ENCODE assay signal across 8 mouse cellular contexts in genomic region chr13:21408805-21409459, GRCm38 (mm10). TPM values are rescaled to one million over a fixed set of nuclear protein-coding genes. Genes with fewer than 3 reads are reported as not detected.
DNase-seq lines count a peak whose midpoint lies in the region; ATAC-seq and TF ChIP-seq lines count a peak whose summit lies in the region.

No protein-coding gene starts in this region.

- no peaks in the 10 kb centered on the region for H3K9me3 ChIP-seq in kidney, embryonic 14.5 days (ENCODE audit: control insufficient read depth, low read length)
- H3K9me3 ChIP-seq in hindbrain, embryonic 13.5 days = no peaks in the 10 kb centered on the region
- H3K9me3 ChIP-seq in midbrain, embryonic 13.5 days = no peaks in the 10 kb centered on the region

- no peak for TF ChIP-seq CTCF in cortical plate, adult 2 months (IDR thresholded peaks at IDR 0.05; ENCODE audit: extremely low read depth, insufficient read depth, low read length)

- peak overlapping the region; percentile 64; the same call in 1 of the 2 replicates for H3K9ac ChIP-seq in kidney, embryonic 14.5 days (ENCODE audit: low read depth, low read length)
- peak overlapping the region; percentile 83 for H3K9ac ChIP-seq in hindbrain, embryonic 13.5 days
- peak overlapping the region; percentile 71 for H3K9ac ChIP-seq in midbrain, embryonic 13.5 days (replicated peaks)

- TF ChIP-seq POLR2A in cortical plate, adult 2 months (IDR thresholded peaks at IDR 0.05; ENCODE audit: extremely low read depth, insufficient read depth, low read length) = no peak; the same call in 1 of the 2 replicates

- peak overlapping the region; percentile 42 for H3K4me3 ChIP-seq in kidney, embryonic 14.5 days (ENCODE audit: low read length)
- H3K4me3 ChIP-seq in cortical plate, adult 2 months (ENCODE audit: insufficient read depth, low read length) = peak overlapping the region; percentile 53
- H3K4me3 ChIP-seq in hindbrain, embryonic 13.5 days = peak overlapping the region; percentile 54
- H3K4me3 ChIP-seq in midbrain, embryonic 13.5 days (replicated peaks) = peak overlapping the region; percentile 55

- H3K27me3 ChIP-seq in kidney, embryonic 14.5 days (ENCODE audit: control insufficient read depth, insufficient read depth, low read length) = no peaks in the 10 kb centered on the region
- peaks cover 7% of the 10 kb centered on the region for H3K27me3 ChIP-seq in hindbrain, embryonic 13.5 days
- H3K27me3 ChIP-seq in midbrain, embryonic 13.5 days = no peaks in the 10 kb centered on the region; the same call in 1 of the 2 replicates

- no peak for DNase-seq in kidney, adult 11 months
- DNase-seq in urinary bladder, postnatal 10 days (ENCODE audit: low spot score) = no peak
- no peak for DNase-seq in right cerebral cortex, postnatal 10 days (ENCODE audit: low spot score in 2 of 2)
- no peak for DNase-seq in right cerebral cortex, postnatal 14 days

- H3K4me2 ChIP-seq in kidney, embryonic 14.5 days (replicated peaks; ENCODE audit: low read depth, low read length) = peak overlapping the region; percentile 55
- peak overlapping the region; percentile 70 for H3K4me2 ChIP-seq in hindbrain, embryonic 13.5 days
- H3K4me2 ChIP-seq in midbrain, embryonic 13.5 days (replicated peaks) = peak overlapping the region; percentile 69

- no peaks in the 10 kb centered on the region for H3K4me1 ChIP-seq in kidney, embryonic 14.5 days (ENCODE audit: control insufficient read depth, insufficient read depth, low read length)
- no peaks in the 10 kb centered on the region for H3K4me1 ChIP-seq in cortical plate, adult 2 months (ENCODE audit: control insufficient read depth, insufficient read depth, low read length)
- H3K4me1 ChIP-seq in hindbrain, embryonic 13.5 days (replicated peaks) = peaks cover 9% of the 10 kb centered on the region
- H3K4me1 ChIP-seq in midbrain, embryonic 13.5 days (replicated peaks) = peaks cover 13% of the 10 kb centered on the region

- no peak for ATAC-seq in kidney, embryonic 14.5 days (ENCODE audit: low FRiP score, low TSS enrichment)
- ATAC-seq in hindbrain, embryonic 13.5 days (ENCODE audit: low FRiP score) = peak; percentile 81
- ATAC-seq in midbrain, embryonic 13.5 days = peak; percentile 31

- H3K36me3 ChIP-seq in kidney, embryonic 14.5 days (ENCODE audit: control insufficient read depth, insufficient read depth, low read length) = no peaks in the 10 kb centered on the region
- H3K36me3 ChIP-seq in hindbrain, embryonic 13.5 days = no peaks in the 10 kb centered on the region
- H3K36me3 ChIP-seq in midbrain, embryonic 13.5 days = no peaks in the 10 kb centered on the region

- no peak overlapping the region for H3K27ac ChIP-seq in kidney, embryonic 14.5 days (ENCODE audit: low read depth, low read length)
- H3K27ac ChIP-seq in cortical plate, adult 2 months (ENCODE audit: insufficient read depth, low read length) = no peak overlapping the region
- peak overlapping the region; percentile 90 for H3K27ac ChIP-seq in hindbrain, embryonic 13.5 days
- H3K27ac ChIP-seq in midbrain, embryonic 13.5 days = peak overlapping the region; percentile 82; the same call in 1 of the 2 replicates

- 50% methylated on average over 11 of the region's 11 CpGs for WGBS in kidney, embryonic 14.5 days
- WGBS in hindbrain, embryonic 13.5 days = 55% methylated on average over 11 of the region's 11 CpGs
- WGBS in midbrain, embryonic 13.5 days = 56% methylated on average over 11 of the region's 11 CpGs

RNA-seq across cellular contexts. Expression of gene Zkscan3, which starts 6.4 kb away (rescaled TPM):
- 73.9 and 80.4 TPM in 2 replicates for polyA plus RNA-seq in kidney, embryonic 14.5 days (2014; fragmentation: Nextera tagmentation; extraction: Ambion mirVana)
- 46.5 and 48.1 TPM in 2 replicates for polyA plus RNA-seq in cortical plate, adult 2 months (2012; rRNA removed)
- 83.2 and 85.9 TPM in 2 replicates for polyA plus RNA-seq in hindbrain, embryonic 13.5 days (2015; fragmentation: Nextera tagmentation; extraction: Ambion mirVana)
- 94.9 and 95.7 TPM in 2 replicates for polyA plus RNA-seq in midbrain, embryonic 13.5 days (2015; fragmentation: Nextera tagmentation; extraction: Ambion mirVana)

RNA-seq across cellular contexts. Expression of gene Pgbd1, which starts 31.9 kb away (rescaled TPM):
- polyA plus RNA-seq in kidney, embryonic 14.5 days (2014; fragmentation: Nextera tagmentation; extraction: Ambion mirVana) = 3.4 and 4.9 TPM in 2 replicates
- polyA plus RNA-seq in cortical plate, adult 2 months (2012; rRNA removed) = 2.3 and 3.1 TPM in 2 replicates
- polyA plus RNA-seq in hindbrain, embryonic 13.5 days (2015; fragmentation: Nextera tagmentation; extraction: Ambion mirVana) = 4.0 and 4.2 TPM in 2 replicates
- polyA plus RNA-seq in midbrain, embryonic 13.5 days (2015; fragmentation: Nextera tagmentation; extraction: Ambion mirVana) = 4.5 and 5.8 TPM in 2 replicates

RNA-seq across cellular contexts. Expression of gene Zscan26, which starts 44.6 kb away (rescaled TPM):
- polyA plus RNA-seq in kidney, embryonic 14.5 days (2014; fragmentation: Nextera tagmentation; extraction: Ambion mirVana) = 23.5 and 27.6 TPM in 2 replicates
- polyA plus RNA-seq in cortical plate, adult 2 months (2012; rRNA removed) = 66.4 and 70.2 TPM in 2 replicates
- polyA plus RNA-seq in hindbrain, embryonic 13.5 days (2015; fragmentation: Nextera tagmentation; extraction: Ambion mirVana) = 22.5 and 25.2 TPM in 2 replicates
- polyA plus RNA-seq in midbrain, embryonic 13.5 days (2015; fragmentation: Nextera tagmentation; extraction: Ambion mirVana) = 25.8 and 25.9 TPM in 2 replicates

RNA-seq across cellular contexts. Expression of gene Zscan12, which starts 46.3 kb away (rescaled TPM):
- polyA plus RNA-seq in kidney, embryonic 14.5 days (2014; fragmentation: Nextera tagmentation; extraction: Ambion mirVana) = 10.9 and 15.5 TPM in 2 replicates
- polyA plus RNA-seq in cortical plate, adult 2 months (2012; rRNA removed) = 5.7 and 6.3 TPM in 2 replicates
- 13.5 and 15.5 TPM in 2 replicates for polyA plus RNA-seq in hindbrain, embryonic 13.5 days (2015; fragmentation: Nextera tagmentation; extraction: Ambion mirVana)
- polyA plus RNA-seq in midbrain, embryonic 13.5 days (2015; fragmentation: Nextera tagmentation; extraction: Ambion mirVana) = 15.5 and 16.8 TPM in 2 replicates

RNA-seq across cellular contexts. Expression of gene Nkapl, which starts 59.4 kb away (rescaled TPM):
- 2.2 and 2.6 TPM in 2 replicates for polyA plus RNA-seq in kidney, embryonic 14.5 days (2014; fragmentation: Nextera tagmentation; extraction: Ambion mirVana)
- 0.40 and 0.44 TPM in 2 replicates for polyA plus RNA-seq in cortical plate, adult 2 months (2012; rRNA removed)
- 4.2 and 4.6 TPM in 2 replicates for polyA plus RNA-seq in hindbrain, embryonic 13.5 days (2015; fragmentation: Nextera tagmentation; extraction: Ambion mirVana)
- 3.8 and 4.1 TPM in 2 replicates for polyA plus RNA-seq in midbrain, embryonic 13.5 days (2015; fragmentation: Nextera tagmentation; extraction: Ambion mirVana)

Comparison
In these comparisons a context has a peak if more than half of its experiments do, and no peak if none do; other contexts are left out.
1. H3K27ac ChIP-seq: peak in hindbrain, embryonic 13.5 days (single experiment) and midbrain, embryonic 13.5 days (single experiment); none in kidney, embryonic 14.5 days (single experiment) and cortical plate, adult 2 months (single experiment).
2. Peak in every context shown above with its lines, with median percentiles within 50 percentile points of each other: H3K4me2 ChIP-seq, H3K4me3 ChIP-seq and H3K9ac ChIP-seq.